Mouse (Mus musculus): ENCODE data around the gene Tnrc6b. TPM values are rescaled to one million over a fixed set of nuclear protein-coding genes. Genes with fewer than 3 reads are reported as not detected.
"Not testable (repeated sequence)": the region's sequence is repeated elsewhere in the genome, so short reads cannot be mapped to it uniquely, and the experiment has no call there.

Tnrc6b gene
- polyA plus RNA-seq, 1 experiment from 2014 or later, result 23.2 TPM

GRCm38 (mm10) chr15:80722366-80722765 lies 11.3 kb downstream of the Tnrc6b start:
- whole genome bisulfite sequencing, result 36% methylated on average over 3 of the region's 3 CpGs

DNA sequence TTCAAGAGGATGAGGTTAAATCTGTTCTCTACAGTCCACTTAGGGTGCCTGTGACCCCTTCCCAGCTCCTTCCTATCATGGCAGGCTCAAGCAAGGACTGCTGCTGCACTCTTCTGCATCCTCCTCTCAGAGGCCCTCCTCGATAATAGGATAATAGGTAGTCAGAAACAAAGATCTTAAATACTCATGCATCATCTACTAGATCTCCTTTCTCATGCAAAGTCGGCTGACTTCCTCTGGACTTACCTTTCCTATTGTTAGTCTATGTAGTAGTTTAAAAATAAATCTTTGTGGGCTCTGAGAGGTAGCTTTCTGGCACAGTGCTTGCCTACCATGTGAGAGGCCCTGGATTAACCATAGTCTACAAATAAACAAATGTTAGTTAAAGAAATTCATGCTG lies 18.4 kb downstream of the Tnrc6b start:
- no peak overlapping the region for H3K27ac ChIP-seq (ENCODE audit: low read depth, low read length)
- H3K4me2 ChIP-seq (replicated peaks; ENCODE audit: low read depth, low read length), result no peak overlapping the region
- WGBS, result 81% methylated on average over 2 of the region's 2 CpGs
- ATAC-seq (ENCODE audit: low FRiP score, low TSS enrichment), result no peak
- no peaks in the 10 kb centered on the region for H3K27me3 ChIP-seq (ENCODE audit: control insufficient read depth, insufficient read depth, low read length)
- no peak overlapping the region for H3K9ac ChIP-seq (ENCODE audit: low read depth, low read length)
- H3K4me1 ChIP-seq (ENCODE audit: control insufficient read depth, insufficient read depth, low read length), result peaks cover 13% of the 10 kb centered on the region; the same call in 1 of the 2 replicates
- no peak overlapping the region for H3K4me3 ChIP-seq (ENCODE audit: low read length)
- H3K9me3 ChIP-seq (ENCODE audit: control insufficient read depth, low read length), result no peaks in the 10 kb centered on the region
- H3K36me3 ChIP-seq (ENCODE audit: control insufficient read depth, insufficient read depth, low read length), result no peaks in the 10 kb centered on the region

More at GRCm38 (mm10) chr15:80722366-80722765, 11.3 kb downstream of the Tnrc6b start:
- no peak overlapping the region for H3K4me2 ChIP-seq (replicated peaks; ENCODE audit: low read depth, low read length)
- H3K9ac ChIP-seq (ENCODE audit: low read depth, low read length), result no peak overlapping the region
- no peak overlapping the region for H3K4me3 ChIP-seq (ENCODE audit: low read length)
- peaks cover 16% of the 10 kb centered on the region for H3K4me1 ChIP-seq (ENCODE audit: control insufficient read depth, insufficient read depth, low read length)
- H3K27me3 ChIP-seq (ENCODE audit: control insufficient read depth, insufficient read depth, low read length), result no peaks in the 10 kb centered on the region
- peak; percentile 76; the same call in 1 of the 2 replicates for ATAC-seq (ENCODE audit: low FRiP score, low TSS enrichment)
- H3K36me3 ChIP-seq (ENCODE audit: control insufficient read depth, insufficient read depth, low read length), result no peaks in the 10 kb centered on the region
- H3K9me3 ChIP-seq (ENCODE audit: control insufficient read depth, low read length), result no peaks in the 10 kb centered on the region
- peak overlapping the region; percentile 62; the same call in 1 of the 2 replicates for H3K27ac ChIP-seq (ENCODE audit: low read depth, low read length)

- Histone ChIP-seq H3K36me3 (ENCODE audit: control insufficient read depth, insufficient read depth, low read length) (no peaks in the 10 kb centered on the region), H3K9me3 (ENCODE audit: control insufficient read depth, low read length) (no peaks in the 10 kb centered on the region), H3K27me3 (ENCODE audit: control insufficient read depth, insufficient read depth, low read length) (no peaks in the 10 kb centered on the region), H3K9ac (ENCODE audit: low read depth, low read length) (no peak overlapping the region), H3K4me2 (replicated peaks; ENCODE audit: low read depth, low read length) (no peak overlapping the region), H3K4me1 (ENCODE audit: control insufficient read depth, insufficient read depth, low read length) (peaks cover 13% of the 10 kb centered on the region; the same call in 1 of the 2 replicates), H3K27ac (ENCODE audit: low read depth, low read length) (no peak overlapping the region), H3K4me3 (ENCODE audit: low read length) (no peak overlapping the region)
- no peak for ATAC-seq (ENCODE audit: low FRiP score, low TSS enrichment)
- 65% methylated on average over 1 of the region's 1 CpGs for WGBS
Observed at GRCm38 (mm10) chr15:80731043-80731442, 19.9 kb downstream of the Tnrc6b start.

GRCm38 (mm10) chr15:80731511-80731910 lies 20.4 kb downstream of the Tnrc6b start:
- no peak for ATAC-seq (ENCODE audit: low FRiP score, low TSS enrichment)
- Histone ChIP-seq H3K27ac (ENCODE audit: low read depth, low read length) (peak overlapping the region; percentile 32; the same call in 1 of the 2 replicates), H3K4me1 (ENCODE audit: control insufficient read depth, insufficient read depth, low read length) (peaks cover 13% of the 10 kb centered on the region; the same call in 1 of the 2 replicates), H3K27me3 (ENCODE audit: control insufficient read depth, insufficient read depth, low read length) (no peaks in the 10 kb centered on the region), H3K4me2 (replicated peaks; ENCODE audit: low read depth, low read length) (no peak overlapping the region), H3K9me3 (ENCODE audit: control insufficient read depth, low read length) (no peaks in the 10 kb centered on the region), H3K4me3 (ENCODE audit: low read length) (no peak overlapping the region), H3K9ac (ENCODE audit: low read depth, low read length) (no peak overlapping the region), H3K36me3 (ENCODE audit: control insufficient read depth, insufficient read depth, low read length) (no peaks in the 10 kb centered on the region)
- WGBS, result 56% methylated on average over 3 of the region's 3 CpGs

DNA sequence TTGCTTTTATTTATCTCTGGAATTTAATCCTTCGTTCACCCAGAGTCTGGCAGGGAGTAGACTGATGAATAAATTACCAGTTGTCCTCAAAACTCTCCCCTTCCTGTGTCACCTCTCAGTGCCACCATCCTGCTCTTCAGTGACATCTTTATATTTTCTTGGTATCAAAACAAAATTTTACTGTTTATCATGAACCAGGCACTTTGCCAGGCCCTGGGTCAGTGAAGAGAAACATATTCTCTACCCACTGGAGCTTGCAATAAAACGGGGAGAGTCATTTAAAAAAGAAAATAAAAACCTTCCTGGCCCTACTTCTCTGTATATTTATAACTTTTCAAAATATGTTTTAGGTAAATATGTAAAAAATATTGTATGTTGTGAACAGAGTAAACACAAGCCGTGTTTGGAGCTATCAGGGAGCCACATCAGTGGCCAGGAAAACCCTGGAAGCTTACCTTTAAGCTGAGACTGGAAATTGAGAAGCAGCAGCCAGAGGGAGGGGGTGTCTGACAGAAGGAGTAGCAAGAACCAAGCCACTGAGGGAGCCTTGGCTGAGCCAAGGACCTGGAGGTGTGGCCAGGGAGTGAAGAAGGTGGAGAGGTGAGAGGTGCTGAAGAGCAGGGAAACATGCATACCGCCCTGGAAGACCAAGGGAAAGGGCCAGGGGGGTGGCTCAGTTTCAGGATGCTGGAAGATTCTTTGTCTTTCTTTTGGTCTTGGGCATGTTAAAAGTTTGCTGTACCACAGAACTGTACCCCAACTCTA lies 21.3 kb downstream of the Tnrc6b start:
- 18% methylated on average over 4 of the region's 4 CpGs for WGBS
- H3K9me3 ChIP-seq (ENCODE audit: control insufficient read depth, low read length), result no peaks in the 10 kb centered on the region
- H3K9ac ChIP-seq (ENCODE audit: low read depth, low read length), result no peak overlapping the region
- no peak overlapping the region for H3K4me3 ChIP-seq (ENCODE audit: low read length)
- no peaks in the 10 kb centered on the region for H3K27me3 ChIP-seq (ENCODE audit: control insufficient read depth, insufficient read depth, low read length)
- no peak overlapping the region for H3K4me2 ChIP-seq (replicated peaks; ENCODE audit: low read depth, low read length)
- H3K4me1 ChIP-seq (ENCODE audit: control insufficient read depth, insufficient read depth, low read length), result peaks cover 13% of the 10 kb centered on the region; the same call in 1 of the 2 replicates
- H3K27ac ChIP-seq (ENCODE audit: low read depth, low read length), result no peak overlapping the region
- peak; percentile 24; the same call in 1 of the 2 replicates for ATAC-seq (ENCODE audit: low FRiP score, low TSS enrichment)
- H3K36me3 ChIP-seq (ENCODE audit: control insufficient read depth, insufficient read depth, low read length), result no peaks in the 10 kb centered on the region

DNA sequence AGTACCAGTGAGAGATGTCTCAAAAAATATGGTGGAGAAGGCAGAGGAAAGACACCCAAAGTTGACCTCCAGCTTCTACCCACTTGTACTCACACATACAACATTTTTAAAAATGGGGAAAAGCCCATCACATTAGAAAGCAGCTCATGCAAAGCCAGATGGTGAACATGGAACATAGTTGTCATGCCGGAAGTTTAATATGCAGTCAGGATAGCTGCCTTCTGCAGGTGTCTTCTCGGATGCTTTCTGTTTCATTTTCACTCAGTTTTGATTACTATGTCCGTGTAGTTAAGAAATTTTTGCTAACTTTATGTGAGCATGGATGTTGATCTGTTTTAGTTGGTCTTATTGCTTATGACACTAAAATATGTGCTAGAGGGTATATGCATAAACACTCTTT lies 24.2 kb downstream of the Tnrc6b start:
- no peak overlapping the region for H3K4me3 ChIP-seq (ENCODE audit: low read length)
- WGBS, result 92% methylated on average over 3 of the region's 3 CpGs
- H3K4me1 ChIP-seq (ENCODE audit: control insufficient read depth, insufficient read depth, low read length), result peaks cover 13% of the 10 kb centered on the region; the same call in 1 of the 2 replicates
- no peaks in the 10 kb centered on the region for H3K36me3 ChIP-seq (ENCODE audit: control insufficient read depth, insufficient read depth, low read length)
- ATAC-seq (ENCODE audit: low FRiP score, low TSS enrichment), result no peak
- H3K27ac ChIP-seq (ENCODE audit: low read depth, low read length), result no peak overlapping the region
- no peak overlapping the region for H3K4me2 ChIP-seq (replicated peaks; ENCODE audit: low read depth, low read length)
- H3K27me3 ChIP-seq (ENCODE audit: control insufficient read depth, insufficient read depth, low read length), result no peaks in the 10 kb centered on the region
- H3K9ac ChIP-seq (ENCODE audit: low read depth, low read length), result no peak overlapping the region
- no peaks in the 10 kb centered on the region for H3K9me3 ChIP-seq (ENCODE audit: control insufficient read depth, low read length)

GRCm38 (mm10) chr15:80735708-80736107 lies 24.6 kb downstream of the Tnrc6b start:
- ATAC-seq (ENCODE audit: low FRiP score, low TSS enrichment); H3K4me2 ChIP-seq (replicated peaks; ENCODE audit: low read depth, low read length); H3K36me3 ChIP-seq (ENCODE audit: control insufficient read depth, insufficient read depth, low read length); H3K27ac ChIP-seq (ENCODE audit: low read depth, low read length); H3K4me3 ChIP-seq (ENCODE audit: low read length); H3K27me3 ChIP-seq (ENCODE audit: control insufficient read depth, insufficient read depth, low read length); H3K9ac ChIP-seq (ENCODE audit: low read depth, low read length); H3K9me3 ChIP-seq (ENCODE audit: control insufficient read depth, low read length): not testable (repeated sequence)
- WGBS, result 97% methylated on average over 3 of the region's 4 CpGs
- H3K4me1 ChIP-seq (ENCODE audit: control insufficient read depth, insufficient read depth, low read length), result peaks cover 13% of the 10 kb centered on the region; the same call in 1 of the 2 replicates

DNA sequence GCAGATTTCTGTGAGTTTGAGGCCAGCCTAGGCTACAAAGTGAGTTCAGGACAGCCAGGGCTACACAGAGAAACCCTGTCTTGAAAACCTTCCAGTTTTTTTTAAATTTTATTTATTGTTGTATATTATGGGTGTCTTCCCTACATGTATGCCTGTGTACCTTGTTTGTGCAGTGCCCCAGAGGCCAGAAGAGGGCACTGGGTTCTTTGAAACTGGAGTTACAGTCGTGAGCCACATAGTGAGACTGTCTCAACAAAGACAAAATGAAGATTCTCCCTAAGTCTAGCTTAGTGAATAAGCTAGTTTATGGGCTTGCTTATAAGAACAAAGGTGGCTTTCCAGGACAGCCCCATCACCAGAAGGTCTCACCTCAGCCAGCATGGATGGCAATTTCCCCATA lies 25.4 kb downstream of the Tnrc6b start:
- Histone ChIP-seq H3K4me3 (ENCODE audit: low read length) (no peak overlapping the region), H3K9me3 (ENCODE audit: control insufficient read depth, low read length) (no peaks in the 10 kb centered on the region), H3K4me2 (replicated peaks; ENCODE audit: low read depth, low read length) (no peak overlapping the region), H3K36me3 (ENCODE audit: control insufficient read depth, insufficient read depth, low read length) (no peaks in the 10 kb centered on the region), H3K27ac (ENCODE audit: low read depth, low read length) (no peak overlapping the region), H3K9ac (ENCODE audit: low read depth, low read length) (no peak overlapping the region), H3K27me3 (ENCODE audit: control insufficient read depth, insufficient read depth, low read length) (no peaks in the 10 kb centered on the region), H3K4me1 (ENCODE audit: control insufficient read depth, insufficient read depth, low read length) (peaks cover 12% of the 10 kb centered on the region; the same call in 1 of the 2 replicates)
- 39% methylated on average over 1 of the region's 1 CpGs for WGBS
- ATAC-seq (ENCODE audit: low FRiP score, low TSS enrichment), result no peak

DNA sequence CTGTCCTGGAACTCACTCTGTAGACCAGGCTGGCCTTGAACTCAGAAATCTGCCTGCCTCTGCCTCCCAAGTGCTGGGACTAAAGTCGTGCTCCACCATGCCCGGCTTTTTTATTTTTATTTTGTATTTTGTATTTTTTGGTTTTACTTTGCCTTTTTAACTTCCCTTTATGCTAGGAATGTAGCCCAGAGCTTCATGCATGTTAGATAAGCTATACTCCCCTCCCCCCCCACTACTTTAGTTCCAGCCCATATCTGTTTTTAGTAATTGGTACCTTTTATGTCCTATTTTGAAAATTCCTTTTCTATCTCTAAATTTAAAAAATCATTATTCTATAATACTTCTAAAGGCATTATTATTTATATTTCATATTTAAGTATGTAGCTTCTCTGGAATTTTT lies 27.1 kb downstream of the Tnrc6b start:
- Histone ChIP-seq H3K4me3 (ENCODE audit: low read length) (no peak overlapping the region), H3K9ac (ENCODE audit: low read depth, low read length) (no peak overlapping the region), H3K36me3 (ENCODE audit: control insufficient read depth, insufficient read depth, low read length) (no peaks in the 10 kb centered on the region), H3K27ac (ENCODE audit: low read depth, low read length) (no peak overlapping the region), H3K4me1 (ENCODE audit: control insufficient read depth, insufficient read depth, low read length) (no peaks in the 10 kb centered on the region), H3K9me3 (ENCODE audit: control insufficient read depth, low read length) (no peaks in the 10 kb centered on the region), H3K27me3 (ENCODE audit: control insufficient read depth, insufficient read depth, low read length) (no peaks in the 10 kb centered on the region), H3K4me2 (replicated peaks; ENCODE audit: low read depth, low read length) (no peak overlapping the region)
- 87% methylated on average over 2 of the region's 2 CpGs for WGBS
- ATAC-seq (ENCODE audit: low FRiP score, low TSS enrichment), result no peak
